18 mouse cellular contexts compared by ENCODE assay signal in genomic region chr19:47442294-47442627, GRCm38 (mm10). TPM values are rescaled to one million over a fixed set of nuclear protein-coding genes. Genes with fewer than 3 reads are reported as not detected.
DNase-seq lines count a peak whose midpoint lies in the region; ATAC-seq and TF ChIP-seq lines count a peak whose summit lies in the region.
"Had no signal": no experiment of that assay in that cellular context is flagged by ENCODE, and none has a peak within 500 bp of the region (broad histone marks: within the 10 kb centered on the region; RNA-seq: fewer than 3 reads in every experiment).

No protein-coding gene starts in this region.

- no peak for TF ChIP-seq EP300 in stomach, postnatal 0 days (optimal IDR thresholded peaks at IDR 0.05)

- no peak for TF ChIP-seq CTCF in stomach, postnatal 0 days (IDR thresholded peaks at IDR 0.05; ENCODE audit: low read depth)

- no peak overlapping the region for H3K4me2 ChIP-seq in hindbrain, embryonic 16.5 days (ENCODE audit: low read length)
- no peak overlapping the region for H3K4me2 ChIP-seq in hindbrain, embryonic 14.5 days (replicated peaks)
- no peak overlapping the region for H3K4me2 ChIP-seq in midbrain, embryonic 16.5 days (ENCODE audit: low read length)
- no peak overlapping the region for H3K4me2 ChIP-seq in embryonic facial prominence, embryonic 13.5 days
- H3K4me2 ChIP-seq in stomach, postnatal 0 days (replicated peaks; ENCODE audit: low read depth), result no peak overlapping the region
- H3K4me2 ChIP-seq: limb, embryonic 13.5 days; liver, embryonic 15.5 days; neural tube, embryonic 12.5 days had no signal

- no peaks in the 10 kb centered on the region for H3K36me3 ChIP-seq in hindbrain, embryonic 16.5 days (ENCODE audit: control insufficient read depth, insufficient read depth, low read length)
- H3K36me3 ChIP-seq in hindbrain, embryonic 14.5 days (replicated peaks; ENCODE audit: control insufficient read depth, insufficient read depth), result no peaks in the 10 kb centered on the region
- H3K36me3 ChIP-seq in midbrain, embryonic 16.5 days (ENCODE audit: control insufficient read depth, insufficient read depth, low read length), result no peaks in the 10 kb centered on the region
- H3K36me3 ChIP-seq in midbrain, embryonic 10.5 days, result no peaks in the 10 kb centered on the region
- H3K36me3 ChIP-seq in embryonic facial prominence, embryonic 13.5 days, result no peaks in the 10 kb centered on the region
- H3K36me3 ChIP-seq in stomach, postnatal 0 days (ENCODE audit: control insufficient read depth, insufficient read depth, low read length), result no peaks in the 10 kb centered on the region
- H3K36me3 ChIP-seq: limb, embryonic 13.5 days; liver, embryonic 15.5 days; neural tube, embryonic 12.5 days had no signal

- H3K4me3 ChIP-seq in hindbrain, embryonic 16.5 days (ENCODE audit: low read length), result no peak overlapping the region
- H3K4me3 ChIP-seq in hindbrain, embryonic 14.5 days (replicated peaks; ENCODE audit: low read length), result no peak overlapping the region
- no peak overlapping the region for H3K4me3 ChIP-seq in midbrain, embryonic 16.5 days (ENCODE audit: low read depth, low read length)
- H3K4me3 ChIP-seq in midbrain, embryonic 10.5 days, result no peak overlapping the region
- no peak overlapping the region for H3K4me3 ChIP-seq in embryonic facial prominence, embryonic 13.5 days
- H3K4me3 ChIP-seq in stomach, postnatal 0 days (ENCODE audit: low read depth, low read length), result no peak overlapping the region
- H3K4me3 ChIP-seq: limb, embryonic 13.5 days; liver, embryonic 15.5 days; neural tube, embryonic 12.5 days had no signal

- H3K27ac ChIP-seq in hindbrain, embryonic 16.5 days (ENCODE audit: low read depth, low read length), result no peak overlapping the region
- no peak overlapping the region for H3K27ac ChIP-seq in hindbrain, embryonic 14.5 days
- H3K27ac ChIP-seq in midbrain, embryonic 16.5 days (ENCODE audit: low read length), result no peak overlapping the region
- H3K27ac ChIP-seq in midbrain, embryonic 10.5 days (replicated peaks), result no peak overlapping the region
- H3K27ac ChIP-seq in embryonic facial prominence, embryonic 13.5 days, result 0 out of 2 replicates have a peak overlapping the region, but pooled peaks have one; percentile 5
- no peak overlapping the region for H3K27ac ChIP-seq in stomach, postnatal 0 days (replicated peaks)
- H3K27ac ChIP-seq: limb, embryonic 13.5 days; liver, embryonic 15.5 days; neural tube, embryonic 12.5 days had no signal

- ATAC-seq in hindbrain, embryonic 16.5 days, result 0 out of 2 replicates have a peak, but pooled peaks have one; percentile 25
- no peak for ATAC-seq in hindbrain, embryonic 14.5 days (ENCODE audit: low FRiP score)
- ATAC-seq in midbrain, embryonic 16.5 days, result peak; percentile 39; the same call in 1 of the 2 replicates
- no peak for ATAC-seq in embryonic facial prominence, embryonic 13.5 days (ENCODE audit: insufficient number of reproducible peaks, insufficient read depth, low FRiP score, low TSS enrichment, low read depth)
- ATAC-seq in stomach, postnatal 0 days (ENCODE audit: low FRiP score, low TSS enrichment), result 0 out of 2 replicates have a peak, but pooled peaks have one; percentile 5
- ATAC-seq: forebrain, postnatal 0 days had no signal

- peaks cover 17% of the 10 kb centered on the region for H3K4me1 ChIP-seq in hindbrain, embryonic 16.5 days (ENCODE audit: control insufficient read depth, insufficient read depth, low read depth, low read length)
- H3K4me1 ChIP-seq in hindbrain, embryonic 14.5 days (replicated peaks; ENCODE audit: control insufficient read depth, insufficient read depth, low read length), result peaks cover 27% of the 10 kb centered on the region
- H3K4me1 ChIP-seq in midbrain, embryonic 16.5 days (ENCODE audit: control insufficient read depth, insufficient read depth, low read length), result peaks cover 9% of the 10 kb centered on the region
- peaks cover 54% of the 10 kb centered on the region for H3K4me1 ChIP-seq in midbrain, embryonic 10.5 days
- H3K4me1 ChIP-seq in embryonic facial prominence, embryonic 13.5 days, result peaks cover 69% of the 10 kb centered on the region
- H3K4me1 ChIP-seq in stomach, postnatal 0 days (replicated peaks; ENCODE audit: control insufficient read depth, insufficient read depth), result peaks cover 26% of the 10 kb centered on the region

- no peaks in the 10 kb centered on the region for H3K27me3 ChIP-seq in hindbrain, embryonic 16.5 days (replicated peaks; ENCODE audit: control insufficient read depth, insufficient read depth, low read length)
- H3K27me3 ChIP-seq in hindbrain, embryonic 14.5 days (ENCODE audit: control insufficient read depth, insufficient read depth, low read length), result no peaks in the 10 kb centered on the region
- H3K27me3 ChIP-seq in midbrain, embryonic 16.5 days (ENCODE audit: control insufficient read depth, insufficient read depth, low read depth, low read length), result no peaks in the 10 kb centered on the region
- H3K27me3 ChIP-seq in midbrain, embryonic 10.5 days (ENCODE audit: low read depth, poor library complexity, severe bottlenecking), result no peaks in the 10 kb centered on the region
- no peaks in the 10 kb centered on the region for H3K27me3 ChIP-seq in embryonic facial prominence, embryonic 13.5 days
- H3K27me3 ChIP-seq in stomach, postnatal 0 days (ENCODE audit: control insufficient read depth, insufficient read depth, low read length), result no peaks in the 10 kb centered on the region
- H3K27me3 ChIP-seq: limb, embryonic 13.5 days; neural tube, embryonic 12.5 days had no signal

- no peaks in the 10 kb centered on the region for H3K9me3 ChIP-seq in hindbrain, embryonic 16.5 days (ENCODE audit: control insufficient read depth, low read length)
- H3K9me3 ChIP-seq in hindbrain, embryonic 14.5 days (ENCODE audit: control insufficient read depth, low read length), result no peaks in the 10 kb centered on the region
- H3K9me3 ChIP-seq in midbrain, embryonic 16.5 days (replicated peaks; ENCODE audit: control insufficient read depth, low read length, poor library complexity, severe bottlenecking), result no peaks in the 10 kb centered on the region
- no peaks in the 10 kb centered on the region for H3K9me3 ChIP-seq in midbrain, embryonic 10.5 days (replicated peaks)
- H3K9me3 ChIP-seq in embryonic facial prominence, embryonic 13.5 days, result no peaks in the 10 kb centered on the region
- H3K9me3 ChIP-seq in stomach, postnatal 0 days (ENCODE audit: control insufficient read depth, low read length), result no peaks in the 10 kb centered on the region
- H3K9me3 ChIP-seq: limb, embryonic 13.5 days; liver, embryonic 15.5 days; neural tube, embryonic 12.5 days had no signal

- WGBS in hindbrain, embryonic 16.5 days, result 72% methylated on average over 6 of the region's 6 CpGs
- 77% methylated on average over 6 of the region's 6 CpGs for WGBS in hindbrain, embryonic 14.5 days
- WGBS in midbrain, embryonic 16.5 days, result 80% methylated on average over 6 of the region's 6 CpGs
- 85% methylated on average over 6 of the region's 6 CpGs for WGBS in midbrain, embryonic 10.5 days
- WGBS in embryonic facial prominence, embryonic 13.5 days, result 78% methylated on average over 6 of the region's 6 CpGs
- whole genome bisulfite sequencing in stomach, postnatal 0 days, result 72% methylated on average over 6 of the region's 6 CpGs

- H3K9ac ChIP-seq in hindbrain, embryonic 16.5 days (ENCODE audit: low read depth, low read length), result no peak overlapping the region
- no peak overlapping the region for H3K9ac ChIP-seq in hindbrain, embryonic 14.5 days
- H3K9ac ChIP-seq in midbrain, embryonic 16.5 days (ENCODE audit: low read depth, low read length), result no peak overlapping the region
- no peak overlapping the region for H3K9ac ChIP-seq in embryonic facial prominence, embryonic 13.5 days
- no peak overlapping the region for H3K9ac ChIP-seq in stomach, postnatal 0 days (ENCODE audit: low read length)
- H3K9ac ChIP-seq: forebrain, postnatal 0 days; limb, embryonic 13.5 days; liver, embryonic 15.5 days; neural tube, embryonic 12.5 days had no signal

- no peak for DNase-seq in hindbrain, embryonic 14.5 days (ENCODE audit: low spot score)
- DNase-seq in midbrain, embryonic 10.5 days (ENCODE audit: low spot score), result no peak
- DNase-seq in stomach, postnatal 0 days (ENCODE audit: low spot score), result no peak
- DNase-seq in kidney, adult 18-20 months, result no peak
- DNase-seq: adrenal gland, postnatal 10 days; cerebellum, adult 8-10 months; forebrain, postnatal 0 days; heart, postnatal 4 days; kidney, adult 9 months; kidney, postnatal 36 days; layer of hippocampus, postnatal 36 days; right cerebral cortex, postnatal 14 days had no signal

RNA-seq across cellular contexts. Expression of gene Sh3pxd2a, which starts 21.9 kb away (rescaled TPM):
- 1.8 and 2.2 TPM in 2 replicates for polyA plus RNA-seq in hindbrain, embryonic 16.5 days (2015; fragmentation: Nextera tagmentation; extraction: Ambion mirVana)
- polyA plus RNA-seq in hindbrain, embryonic 14.5 days (2014; fragmentation: Nextera tagmentation; extraction: Ambion mirVana), result 2.8 and 3.0 TPM in 2 replicates
- polyA plus RNA-seq in midbrain, embryonic 16.5 days (2015; fragmentation: Nextera tagmentation; extraction: Ambion mirVana), result 1.5 and 1.8 TPM in 2 replicates
- 1.7 TPM in 2 replicates for polyA plus RNA-seq in midbrain, embryonic 10.5 days (2016; fragmentation: Nextera tagmentation; extraction: Ambion mirVana)
- 9.4 and 10.0 TPM in 2 replicates for polyA plus RNA-seq in embryonic facial prominence, embryonic 13.5 days (2015; fragmentation: Nextera tagmentation; extraction: Ambion mirVana)
- 3.7 and 4.3 TPM in 2 replicates for polyA plus RNA-seq in stomach, postnatal 0 days (2015; fragmentation: Nextera tagmentation; extraction: Ambion mirVana)

Comparison
In these comparisons a context has a peak if more than half of its experiments do, and no peak if none do; other contexts are left out.
1. ATAC-seq: peak in hindbrain, embryonic 16.5 days (single experiment), midbrain, embryonic 16.5 days (single experiment) and stomach, postnatal 0 days (single experiment); none in hindbrain, embryonic 14.5 days (single experiment) and embryonic facial prominence, embryonic 13.5 days (single experiment).